Mouse (Mus musculus) A20 (cell line): Measurements from ENCODE around the gene Echs1.

Experiments used
- DNase-seq: peaks from one replicate; pipeline ENCODE4 v3.0.0-alpha.2; 2011; ENCODE audit warnings: low read depth, low spot score

Echs1 gene

DNA sequence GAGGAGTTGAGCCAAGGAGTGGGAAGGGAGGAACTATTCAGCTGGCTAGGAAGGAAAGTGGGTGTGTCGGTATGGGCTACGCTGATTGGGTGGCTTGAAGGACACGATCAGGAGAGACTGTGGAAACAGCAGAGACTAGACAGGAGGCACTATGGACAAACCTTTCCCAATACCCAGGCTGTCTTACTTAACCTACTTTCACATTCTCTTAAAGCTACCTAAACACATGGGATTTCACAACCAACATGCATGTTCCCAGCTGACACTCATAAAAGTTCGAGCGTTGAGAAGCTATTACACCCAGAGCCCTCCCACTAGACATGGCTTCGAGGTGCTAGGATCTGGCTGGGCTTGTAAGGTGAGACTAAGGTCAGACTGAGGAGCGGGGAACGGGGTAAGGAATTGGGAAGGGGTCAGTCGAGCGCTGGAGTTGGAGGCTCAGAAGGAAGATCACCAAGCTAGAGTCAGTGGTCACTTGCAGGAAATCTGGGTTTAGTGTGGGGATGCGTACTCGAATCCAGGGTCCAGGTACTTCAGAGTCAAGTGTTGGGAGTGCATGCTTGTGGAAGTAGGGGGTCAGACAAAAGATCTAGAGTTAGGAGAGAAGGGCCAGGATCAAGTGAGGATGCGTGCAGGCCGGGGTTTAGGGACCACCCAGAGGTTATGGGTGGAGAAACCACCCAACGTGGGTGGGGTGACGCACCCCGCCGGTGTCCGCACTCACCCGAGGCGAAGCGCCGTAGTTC lies 520 bp downstream of the Echs1 start, which contains the start of gene Paox:
Paox (plus strand) TSS at position 217 of the 746 bp plus-strand sequence.
- DNase-seq: peak; percentile 40

DNA sequence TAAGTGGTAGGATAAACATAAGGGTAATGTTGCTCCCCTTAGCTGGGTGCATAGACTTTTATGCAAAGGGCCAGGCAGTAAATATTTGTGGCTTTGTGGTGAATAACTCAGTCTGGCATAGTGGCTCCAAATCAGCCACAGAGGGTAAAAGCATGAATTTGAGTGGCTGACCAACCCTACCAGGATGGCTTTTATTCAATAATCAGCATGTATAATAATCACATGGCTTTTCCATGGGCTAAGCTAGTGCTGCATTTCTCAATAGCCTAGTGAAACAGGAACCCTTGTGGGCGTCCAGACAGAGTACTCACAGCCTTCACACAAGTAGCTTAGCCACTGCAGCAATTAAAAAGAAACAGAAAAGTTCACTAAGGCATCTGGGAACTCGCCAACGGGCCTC lies 4.3 kb downstream of the Echs1 start:
- no peak for DNase-seq

DNA sequence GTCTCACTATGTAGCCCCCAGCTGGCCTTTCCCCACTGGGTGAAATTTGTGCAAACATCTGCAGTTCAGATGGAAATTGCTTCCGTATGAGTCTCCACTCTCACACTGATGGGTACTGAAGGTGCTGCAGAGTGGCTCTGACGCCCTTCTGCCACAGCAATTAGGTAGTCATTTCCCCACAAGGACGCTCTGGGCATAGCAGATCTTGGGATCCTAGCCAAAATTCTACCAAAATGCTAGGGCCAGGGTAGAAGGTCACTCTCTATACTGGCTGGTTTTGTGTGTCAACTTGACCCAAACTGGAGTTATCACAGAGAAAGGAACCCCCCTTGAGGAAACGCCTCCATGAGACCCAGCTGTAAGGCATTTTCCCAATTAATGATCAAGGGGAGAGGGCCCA lies 12.3 kb downstream of the Echs1 start:
- DNase-seq: no peak

DNA sequence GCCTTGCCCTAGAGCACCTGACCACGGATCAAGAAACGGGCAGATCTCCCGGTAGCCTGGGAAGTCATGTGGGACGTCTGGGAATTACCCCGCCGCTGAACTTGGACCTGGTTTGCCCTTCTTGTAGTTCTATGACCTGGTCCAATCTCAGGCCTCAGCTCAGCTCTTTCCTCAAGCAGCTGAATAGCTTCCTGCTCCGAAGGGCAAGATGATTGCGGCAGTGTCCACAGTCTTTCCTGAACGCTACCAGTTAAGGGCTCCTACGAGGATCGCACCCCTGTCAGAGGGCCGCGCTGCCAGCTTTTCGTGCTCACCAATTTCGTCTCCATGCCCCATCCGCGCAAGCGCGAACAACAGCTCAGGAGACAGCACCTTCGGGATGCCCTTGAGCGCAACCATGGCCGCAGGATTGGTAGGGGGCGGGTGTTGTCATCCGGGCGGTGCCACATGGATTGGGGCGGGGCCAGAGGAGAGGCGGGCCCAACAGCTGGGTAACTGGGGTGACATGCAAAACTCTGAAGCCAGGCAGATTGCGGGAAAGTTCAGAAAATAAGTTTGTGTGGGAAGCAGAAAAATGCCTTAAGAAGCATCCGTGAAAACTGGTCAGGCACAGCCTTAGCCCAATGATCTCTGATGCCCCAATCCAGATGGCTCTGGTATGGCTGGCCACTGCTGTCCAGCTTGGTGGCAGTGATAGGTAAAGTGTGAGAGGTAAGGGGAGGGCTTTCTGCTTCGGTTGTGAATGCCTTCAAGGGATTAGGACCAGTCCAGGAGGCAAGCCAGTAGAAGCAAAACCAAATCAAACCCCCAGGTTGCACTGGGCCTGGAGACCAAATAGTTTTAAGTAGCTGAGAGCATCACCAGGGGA lies 14.0 kb downstream of the Echs1 start, which contains the start of gene Fuom:
Fuom (minus strand) TSS at position 449 of the 868 bp plus-strand sequence.
- DNase-seq: peak; percentile 20

DNA sequence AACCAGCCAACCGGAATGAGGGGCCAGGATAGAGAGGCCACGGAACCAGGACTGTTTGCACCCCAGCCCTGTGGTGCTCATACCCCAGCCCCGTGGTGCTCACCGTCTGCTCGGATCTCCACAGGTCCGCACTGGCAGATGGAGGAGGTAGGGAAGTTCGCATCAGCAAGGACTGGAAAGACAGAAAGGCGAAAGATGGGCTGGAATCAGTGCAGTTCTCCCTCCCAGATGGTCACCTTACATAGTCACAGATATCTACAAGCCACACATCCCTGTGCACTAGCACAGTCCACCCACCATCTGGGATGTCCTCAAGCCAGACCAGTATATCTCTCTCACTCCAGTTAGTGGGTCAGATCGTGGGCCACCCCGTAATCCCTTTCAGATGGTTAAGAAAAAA lies 14.8 kb downstream of the Echs1 start:
- DNase-seq: no peak

DNA sequence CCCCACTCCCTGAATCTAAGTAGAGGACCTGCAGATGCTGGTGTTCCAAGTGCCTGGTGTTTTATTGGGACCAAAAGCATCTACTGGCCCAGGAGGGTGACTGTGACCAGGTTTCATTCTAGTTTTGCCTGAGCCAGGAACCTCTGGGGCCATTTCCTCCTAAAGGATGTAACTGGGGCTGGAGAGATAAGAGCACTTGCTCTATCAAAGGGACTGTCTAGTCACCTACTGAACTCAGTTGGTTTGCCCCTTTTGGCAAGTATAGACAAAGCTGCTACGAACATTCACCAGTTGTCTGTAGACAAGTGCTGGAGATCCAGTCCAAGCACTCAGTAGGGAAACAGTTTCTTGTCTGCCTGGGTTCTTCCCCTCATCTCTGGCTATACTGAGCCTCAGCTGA lies 17.8 kb downstream of the Echs1 start:
- DNase-seq: no peak

DNA sequence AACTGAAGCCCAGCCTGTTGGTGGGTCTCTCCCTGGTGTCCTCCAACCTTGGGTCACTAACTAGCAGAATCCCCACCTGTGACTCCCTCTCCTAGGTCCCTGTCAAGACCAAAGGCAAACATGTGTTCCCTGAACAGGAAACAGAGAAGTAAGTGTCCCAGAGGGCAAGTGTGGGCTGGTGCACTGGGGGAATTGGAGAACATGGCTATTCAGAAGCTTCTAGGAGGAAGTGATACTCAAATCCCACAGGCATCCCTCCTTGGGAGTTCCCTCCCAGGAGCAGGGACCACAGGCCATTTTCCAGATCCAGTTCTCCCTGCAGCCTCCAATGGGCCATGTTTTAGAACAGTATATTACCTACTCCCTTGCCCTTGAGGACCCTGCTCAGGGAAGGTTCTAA lies 20.2 kb downstream of the Echs1 start:
- DNase-seq: no peak

DNA sequence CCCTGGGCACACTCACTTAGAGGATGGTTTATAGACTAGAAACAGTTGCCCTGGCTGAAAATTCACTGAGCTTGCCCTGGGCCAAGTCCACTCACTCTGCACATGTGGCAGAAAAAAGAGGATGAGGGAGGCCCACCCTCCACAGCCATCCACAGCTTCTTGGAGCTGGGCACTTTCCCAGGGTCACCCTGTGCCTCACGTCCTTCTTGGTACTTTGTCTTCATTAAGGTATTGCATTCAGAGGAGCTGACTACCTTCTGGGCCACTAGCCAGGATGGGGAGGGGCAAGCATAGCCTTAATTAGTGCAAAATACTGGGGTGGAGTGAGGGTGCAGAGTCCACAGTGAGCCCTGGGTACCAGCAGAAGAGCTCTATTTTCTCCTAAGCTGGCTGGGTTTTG lies 20.7 kb downstream of the Echs1 start:
- no peak for DNase-seq

DNA sequence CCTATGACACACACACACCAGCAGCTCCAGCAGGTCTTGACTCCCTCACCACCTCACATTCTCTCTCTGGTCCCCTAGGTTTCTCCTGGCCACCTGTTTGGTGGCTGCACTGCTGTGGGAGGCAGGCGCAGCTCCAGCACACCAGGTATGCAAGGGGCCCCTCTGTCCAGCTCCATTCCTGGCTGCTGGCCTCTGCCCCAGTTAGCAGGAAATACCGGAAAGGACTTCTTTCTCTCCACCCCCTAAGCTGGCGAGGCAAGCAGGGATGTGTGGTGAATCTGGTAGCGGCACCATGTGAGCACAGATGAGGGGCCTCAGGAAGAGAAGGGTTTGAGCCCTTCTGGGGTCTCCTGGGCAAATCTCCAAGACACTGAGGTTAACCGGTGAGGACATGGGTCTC lies 21.3 kb downstream of the Echs1 start:
- DNase-seq: no peak

DNA sequence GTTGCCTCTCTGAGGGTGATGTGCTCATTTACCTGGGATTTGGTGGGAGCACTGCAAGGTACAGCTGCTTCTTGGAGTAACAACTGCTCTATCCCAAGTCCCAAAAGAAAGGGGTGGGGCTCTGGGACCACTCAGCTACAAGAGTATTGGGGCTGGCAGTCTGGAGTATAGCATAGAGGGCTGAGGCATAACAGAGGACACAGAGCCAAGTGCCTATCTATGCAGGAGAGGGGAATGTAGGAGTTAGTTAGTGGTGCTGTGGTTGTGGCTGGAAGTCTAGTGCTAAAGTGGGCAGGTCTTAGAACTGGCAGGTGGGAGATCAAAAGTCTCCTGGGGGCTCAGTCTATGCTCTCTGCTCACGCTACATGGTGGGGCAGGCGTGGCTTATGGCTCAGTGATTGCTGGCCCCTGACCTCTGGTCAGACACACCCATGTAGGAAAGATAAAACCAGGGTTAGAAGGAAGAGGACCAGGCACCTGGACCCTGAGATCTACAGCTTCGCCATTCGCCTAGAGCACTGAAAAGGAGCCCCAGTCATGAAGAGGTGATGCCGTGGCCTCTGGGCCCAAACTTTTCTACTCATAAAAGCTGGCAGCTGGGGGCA lies 23.2 kb downstream of the Echs1 start, which contains the start of gene Prap1:
Prap1 (plus strand) TSS at position 472 of the 605 bp plus-strand sequence.
- DNase-seq: no peak

DNA sequence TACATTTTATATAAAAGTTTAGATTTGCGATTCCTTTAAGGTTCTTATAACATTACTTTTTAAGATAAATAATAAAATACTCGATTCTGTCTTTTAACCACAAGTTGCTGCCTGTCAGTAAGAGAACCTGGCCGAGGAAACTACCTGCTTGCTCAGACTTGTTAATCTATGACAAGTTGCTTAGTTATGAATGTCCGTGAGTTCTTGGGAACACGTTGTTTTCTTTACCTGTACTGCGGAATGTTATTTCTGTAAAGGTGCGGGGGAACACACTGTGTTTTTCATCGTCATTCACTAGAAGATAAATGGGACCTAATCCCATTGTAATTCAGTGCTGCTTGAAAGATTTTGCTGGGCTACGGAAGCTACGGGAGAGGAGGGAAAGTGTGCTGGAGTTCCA lies 25.7 kb downstream of the Echs1 start:
- no peak for DNase-seq

DNA sequence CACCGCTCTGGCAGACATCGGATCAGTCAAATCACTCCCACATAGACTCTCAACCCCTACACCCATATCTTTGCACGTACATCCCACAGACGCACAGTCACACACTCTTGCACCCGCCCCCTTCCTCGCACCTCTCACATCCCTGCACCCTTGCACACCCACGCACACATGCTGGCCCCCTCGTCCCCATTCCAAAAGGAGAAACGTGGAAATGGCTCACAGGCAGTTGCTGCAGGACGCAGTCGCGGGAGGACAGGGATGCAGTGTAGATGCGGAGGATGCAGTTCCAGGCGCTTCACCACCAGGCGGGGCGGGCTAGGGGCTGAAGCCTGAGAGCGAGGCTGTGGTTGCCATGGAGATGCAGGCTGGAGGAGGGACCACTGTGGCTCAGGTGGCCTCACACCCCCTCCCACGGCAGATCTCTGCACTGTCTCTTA lies 34.0 kb downstream of the Echs1 start, which contains the start of gene Caly:
Caly (minus strand) TSS at position 307 of the 437 bp plus-strand sequence.
- DNase-seq: no peak

DNA sequence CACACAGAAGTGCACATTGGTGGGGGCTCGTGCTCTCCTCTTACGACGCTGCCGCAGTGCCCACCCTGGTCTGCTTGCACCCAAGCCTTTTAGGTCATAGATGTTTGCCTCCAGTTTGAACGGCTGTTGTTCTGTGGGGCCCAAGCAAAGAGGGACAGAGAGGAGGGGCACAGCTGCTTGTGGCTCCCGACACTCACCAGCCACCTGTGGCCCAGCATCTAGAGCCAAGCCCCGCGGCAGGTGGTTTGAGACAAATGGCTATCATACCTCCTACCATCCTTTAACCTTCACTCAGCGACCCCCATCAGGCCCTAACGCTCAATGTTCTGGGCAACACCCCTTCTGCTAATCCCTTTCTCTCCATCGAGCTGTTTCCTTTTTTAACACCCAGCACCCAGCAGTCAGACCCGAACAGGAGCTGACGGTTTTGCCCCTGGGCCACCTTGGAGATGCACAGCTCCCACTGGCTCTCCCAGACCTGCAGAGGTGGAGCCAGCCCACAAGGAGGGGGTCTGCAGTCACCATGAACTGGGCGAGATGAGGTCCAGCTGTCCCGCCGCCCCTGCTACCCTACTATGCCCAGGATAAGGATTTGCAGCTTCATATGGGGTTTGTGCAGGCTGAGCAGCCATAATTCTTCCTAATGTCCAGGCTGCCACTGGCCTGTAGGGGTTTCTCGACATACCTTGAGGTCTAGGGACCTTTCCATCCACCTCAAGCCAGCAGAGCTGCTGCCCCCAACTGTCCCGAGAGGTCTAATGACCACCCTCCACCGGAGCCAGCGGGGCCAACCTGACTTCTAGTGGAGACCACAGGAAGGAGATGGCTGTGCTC lies 34.7 kb downstream of the Echs1 start:
- DNase-seq: no peak

DNA sequence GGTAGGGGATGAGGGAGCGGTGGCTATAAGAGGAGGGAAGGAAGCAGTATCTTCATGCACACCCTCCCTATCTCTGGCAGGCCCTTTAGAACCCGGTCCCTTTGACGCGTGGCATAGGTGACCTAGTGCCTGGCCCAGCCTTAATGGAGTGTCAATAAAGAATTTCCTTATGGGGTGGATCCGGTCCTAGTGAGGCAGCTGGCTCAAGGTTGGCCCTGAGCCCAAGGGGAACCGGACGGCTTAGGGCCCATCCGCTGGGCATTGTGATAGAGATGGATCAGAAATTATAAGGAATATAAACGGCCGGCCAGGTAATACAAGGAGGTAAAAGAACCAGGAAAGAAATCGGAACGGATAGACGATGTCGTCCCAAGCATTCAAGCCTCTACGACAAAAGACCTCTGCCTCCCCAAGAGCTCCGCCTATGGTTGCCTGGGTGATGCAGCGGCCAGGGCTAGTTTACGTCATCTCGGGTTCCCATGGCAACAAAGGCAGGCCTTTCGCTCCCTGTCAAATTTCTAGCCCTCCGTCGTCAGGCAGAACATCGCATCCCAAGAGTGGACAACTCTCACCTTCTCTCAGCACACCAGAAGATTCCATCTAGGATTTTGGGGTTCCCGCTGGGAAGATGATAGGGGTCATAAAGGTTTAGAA lies 35.6 kb downstream of the Echs1 start:
- DNase-seq: no peak

DNA sequence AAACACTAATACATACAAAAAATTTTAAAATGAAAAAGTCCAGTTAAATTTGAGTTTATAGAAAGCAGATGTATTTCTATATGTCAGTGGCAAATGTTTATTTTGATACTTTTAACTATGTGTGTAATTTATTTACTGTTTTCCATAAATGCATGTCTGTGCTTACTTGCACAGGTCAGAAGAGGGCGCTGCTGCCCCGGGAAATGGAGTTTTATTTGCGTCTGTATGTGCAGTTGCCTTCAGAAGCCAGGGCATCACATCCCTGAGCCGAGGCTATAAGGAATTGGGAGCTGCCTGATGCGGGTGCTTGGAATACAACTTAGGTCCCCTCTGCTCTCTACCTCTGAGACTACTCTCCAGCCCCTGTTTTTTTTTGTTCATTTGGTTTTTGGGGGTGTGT lies 37.6 kb downstream of the Echs1 start:
- DNase-seq: peak; percentile 72

DNA sequence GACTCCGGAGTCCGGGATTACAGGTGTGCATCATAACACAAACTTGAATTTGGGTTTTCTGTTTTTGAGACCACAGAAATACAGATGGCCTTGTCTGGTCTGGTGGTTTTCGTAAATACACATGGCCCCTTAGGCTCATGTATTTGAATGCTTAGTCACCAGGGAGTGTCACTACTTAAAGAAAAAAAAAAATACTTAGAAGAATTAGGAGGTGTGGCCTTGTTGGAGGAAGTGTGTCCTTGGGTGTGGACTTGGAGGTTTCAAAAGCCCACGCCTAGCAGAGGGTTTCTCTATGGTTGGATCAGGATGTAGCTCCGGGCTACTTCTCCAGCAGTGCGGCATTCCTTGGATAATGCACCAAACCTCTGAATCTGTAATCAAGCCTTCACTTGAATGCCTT lies 38.6 kb downstream of the Echs1 start:
- DNase-seq: peak; percentile 18

DNA sequence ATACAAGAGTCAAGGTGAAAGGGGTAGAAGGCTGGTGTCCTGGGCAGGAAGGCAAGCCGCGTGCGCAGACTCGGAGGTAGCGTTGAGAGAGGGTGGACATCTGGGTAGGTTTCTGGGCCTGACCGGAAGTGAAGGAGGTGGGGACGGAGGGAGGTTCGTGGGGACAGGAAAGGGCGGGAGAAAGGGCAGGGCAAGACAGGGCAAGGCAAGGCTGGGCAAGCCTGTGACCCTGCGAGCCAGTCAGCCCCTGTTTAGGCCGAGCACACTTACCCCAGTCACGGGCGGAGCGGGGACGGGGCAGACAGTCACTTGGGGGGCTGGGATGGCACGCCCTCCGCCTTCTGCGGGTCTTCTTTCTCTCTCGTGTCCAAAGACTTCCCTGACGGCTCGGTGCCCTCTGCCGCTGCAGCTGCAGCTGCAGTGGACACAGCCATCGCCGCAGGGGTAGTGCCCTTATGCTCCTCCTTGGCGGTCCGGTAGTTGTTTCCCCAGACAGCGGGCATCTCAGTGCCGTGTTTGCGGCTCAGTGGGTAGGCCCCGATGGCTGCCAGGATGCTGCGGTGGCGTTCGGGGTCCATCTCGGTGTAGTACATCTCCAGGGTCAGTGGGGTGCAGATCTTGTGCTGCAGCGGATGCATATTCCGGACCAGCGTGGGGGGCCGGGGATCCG lies 46.1 kb downstream of the Echs1 start:
- no peak for DNase-seq

DNA sequence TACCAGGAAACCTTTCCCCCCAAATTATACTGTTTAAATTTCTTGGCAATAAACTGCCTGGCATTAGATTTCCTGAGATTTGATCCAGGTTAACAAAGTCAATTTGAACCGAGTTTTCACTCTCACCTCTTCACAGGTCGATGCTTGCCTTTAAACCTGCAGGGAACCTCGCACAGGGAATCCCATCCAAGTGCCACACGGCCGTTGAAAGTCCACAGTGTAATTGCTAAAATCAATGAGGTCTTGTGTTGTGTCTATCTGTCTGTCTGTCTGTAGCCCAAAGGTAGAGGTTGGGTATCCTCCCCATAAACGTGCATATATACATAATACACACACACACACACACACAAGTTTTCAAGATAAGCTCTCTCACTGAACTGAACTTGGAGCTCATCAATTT lies 48.9 kb downstream of the Echs1 start:
- no peak for DNase-seq

DNA sequence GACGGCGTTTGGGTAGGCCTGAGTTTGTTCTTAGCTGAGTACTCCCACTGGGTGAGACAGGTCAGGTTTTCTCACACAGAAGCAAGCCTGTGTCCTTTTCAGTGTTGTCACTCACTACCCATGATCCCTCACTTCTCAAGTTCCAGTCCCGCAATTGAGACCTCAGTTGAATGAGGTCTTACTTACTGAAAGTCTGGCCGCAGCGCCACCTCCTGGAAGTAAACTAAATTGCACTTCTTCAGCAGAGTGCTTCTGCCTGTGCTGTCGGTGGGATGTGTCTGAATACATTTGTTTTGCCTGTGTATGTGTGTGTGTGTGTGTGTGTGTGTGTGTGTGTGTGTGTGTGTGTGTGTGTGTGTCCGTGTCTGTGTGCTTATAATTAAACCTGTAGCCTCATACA lies 53.2 kb downstream of the Echs1 start:
- peak; percentile 69 for DNase-seq

DNA sequence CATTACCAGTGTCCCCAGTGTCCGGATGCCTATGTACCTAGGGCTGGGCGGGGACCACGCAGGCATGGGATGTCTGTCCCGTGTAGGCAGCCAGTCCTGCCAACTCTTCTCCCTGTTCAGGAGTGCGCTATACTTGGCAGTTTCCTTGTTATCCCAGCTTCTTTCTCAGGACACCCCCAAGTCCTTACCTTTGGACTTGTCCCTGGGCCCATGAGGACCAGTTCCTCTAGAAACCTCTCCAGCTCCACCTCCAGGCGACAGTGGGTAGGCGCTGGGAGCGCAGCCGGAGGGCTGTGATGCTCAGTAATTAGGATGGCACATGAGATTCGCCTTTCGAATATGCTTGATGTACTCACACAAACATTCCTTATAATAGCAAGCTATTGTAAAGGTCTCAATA lies 54.0 kb downstream of the Echs1 start:
- DNase-seq: no peak
